Mouse (Mus musculus): ENCODE data around the gene Ubl3.

- TF ChIP-seq POLR2A (IDR thresholded peaks at IDR 0.05; ENCODE audit: low read depth, low read length) (no peak), CTCF (IDR thresholded peaks at IDR 0.05; ENCODE audit: borderline replicate concordance, insufficient read depth, low read length) (no peak)
Observed at GRCm38 (mm10) chr5:148488891-148489723, 63.5 kb downstream of the Ubl3 start.

All from embryonic fibroblast, embryonic 13.5 days (primary cell).